ENCODE assay signal across 8 mouse cellular contexts in the genomic region with DNA sequence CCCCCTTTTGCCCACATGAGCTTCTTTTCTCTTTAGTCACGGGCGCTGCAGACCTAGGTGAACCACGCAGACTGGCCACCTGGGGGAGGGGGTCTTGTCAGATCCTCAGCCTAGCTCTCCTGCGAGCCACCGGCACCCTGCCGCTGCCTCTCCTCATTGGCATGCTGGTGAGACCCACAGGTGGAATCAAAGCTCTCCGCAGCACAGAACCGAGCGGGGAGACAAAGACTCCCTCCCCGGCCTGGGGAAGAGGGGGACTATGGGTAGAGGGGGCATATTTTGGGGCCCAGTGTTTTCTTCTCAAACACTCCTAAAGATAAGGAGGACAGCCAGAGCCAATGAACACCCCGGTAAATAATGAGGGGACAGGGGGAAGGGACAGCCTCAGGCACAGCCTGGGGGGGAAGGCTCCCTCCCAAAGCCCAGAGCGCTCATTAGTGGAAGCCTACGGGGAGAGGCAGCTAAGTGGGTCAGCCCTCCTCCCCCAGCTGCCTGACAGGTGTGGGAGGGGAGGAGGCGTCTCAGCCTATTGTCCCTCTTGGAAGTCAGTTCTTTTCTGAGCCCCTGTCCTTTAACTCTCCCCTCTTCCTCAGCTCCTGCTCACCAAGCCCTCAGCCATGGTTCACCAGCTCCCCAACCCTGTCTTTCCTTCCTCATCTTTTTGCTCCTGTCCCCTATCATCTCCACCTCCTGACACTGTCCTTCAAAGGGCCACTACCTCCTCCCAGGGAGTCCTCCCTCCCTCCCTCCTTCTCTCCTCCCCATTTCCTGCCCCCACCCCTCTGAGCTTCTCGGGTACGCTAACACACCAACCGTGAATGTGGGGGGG. TPM values are rescaled to one million over a fixed set of nuclear protein-coding genes. Genes with fewer than 3 reads are reported as not detected.
DNase-seq lines count a peak whose midpoint lies in the region; ATAC-seq and TF ChIP-seq lines count a peak whose summit lies in the region.

No protein-coding gene starts in this region.

- H3K27me3 ChIP-seq in ES-Bruce4 (ENCODE audit: control insufficient read depth, insufficient read depth, low read length, poor library complexity, severe bottlenecking) (no peaks in the 10 kb centered on the region), myocyte (ENCODE audit: control insufficient read depth, insufficient read depth, insufficient read length) (peaks cover 17% of the 10 kb centered on the region)
- H3K27me3 ChIP-seq in hindbrain, embryonic 12.5 days, result no peaks in the 10 kb centered on the region
- 0 out of 2 replicates have a peak, but pooled peaks cover 7% of the 10 kb centered on the region for H3K27me3 ChIP-seq in lung, postnatal 0 days (replicated peaks; ENCODE audit: insufficient read depth, low read length)

- no peak for TF ChIP-seq POLR2A in ES-Bruce4 (IDR thresholded peaks at IDR 0.05; ENCODE audit: insufficient read depth, low read length)
- no peak for TF ChIP-seq POLR2A in myocyte (IDR thresholded peaks at IDR 0.05; ENCODE audit: insufficient read length, low read depth)

- H3K4me3 ChIP-seq in ES-Bruce4 (ENCODE audit: low read depth, low read length), result no peak overlapping the region
- H3K4me3 ChIP-seq in hindbrain, embryonic 12.5 days, result peak overlapping the region; percentile 12; the same call in 1 of the 2 replicates
- no peak overlapping the region for H3K4me3 ChIP-seq in myocyte
- no peak overlapping the region for H3K4me3 ChIP-seq in lung, postnatal 0 days (ENCODE audit: low read depth, low read length)

- peaks cover 9% of the 10 kb centered on the region for H3K4me1 ChIP-seq in ES-Bruce4 (ENCODE audit: control insufficient read depth, insufficient read depth, low read length)
- H3K4me1 ChIP-seq in hindbrain, embryonic 12.5 days, result peaks cover 41% of the 10 kb centered on the region
- peaks cover 14% of the 10 kb centered on the region for H3K4me1 ChIP-seq in lung, postnatal 0 days (ENCODE audit: insufficient read depth, low read depth, low read length)

- DNase-seq in CD4-positive, CD25-positive, alpha-beta regulatory T cell, adult 2 months (ENCODE audit: low read depth, low spot score), result peak; percentile 24
- DNase-seq in ovary, postnatal 10 days (ENCODE audit: low spot score), result no peak
- DNase-seq in left cerebral cortex, postnatal 4 days, result no peak
- DNase-seq in lung, postnatal 0 days (ENCODE audit: low spot score), result no peak

- H3K27ac ChIP-seq in ES-Bruce4 (ENCODE audit: insufficient read depth, low read length), result no peak overlapping the region
- H3K27ac ChIP-seq in hindbrain, embryonic 12.5 days, result peak overlapping the region; percentile 78
- H3K27ac ChIP-seq in lung, postnatal 0 days (ENCODE audit: low read length), result no peak overlapping the region

- no peaks in the 10 kb centered on the region for H3K79me2 ChIP-seq in myocyte (ENCODE audit: control insufficient read depth, insufficient read depth)

- TF ChIP-seq CTCF in ES-Bruce4 (IDR thresholded peaks at IDR 0.05; ENCODE audit: low read depth, low read length), result no peak
- no peak for TF ChIP-seq CTCF in lung, postnatal 0 days (IDR thresholded peaks at IDR 0.05)

- H3K4me2 ChIP-seq in hindbrain, embryonic 12.5 days (replicated peaks), result peak overlapping the region; percentile 44
- peak overlapping the region; percentile 12 for H3K4me2 ChIP-seq in myocyte (ENCODE audit: low read depth)
- H3K4me2 ChIP-seq in lung, postnatal 0 days (replicated peaks; ENCODE audit: low read depth, low read length), result no peak overlapping the region

- 2% methylated on average over 17 of the region's 17 CpGs for WGBS in hindbrain, embryonic 12.5 days
- 20% methylated on average over 17 of the region's 17 CpGs for WGBS in lung, postnatal 0 days

- peaks cover 6% of the 10 kb centered on the region; the same call in 1 of the 2 replicates for H3K36me3 ChIP-seq in ES-Bruce4 (ENCODE audit: control insufficient read depth, insufficient read depth, low read length, poor library complexity, severe bottlenecking)
- H3K36me3 ChIP-seq in hindbrain, embryonic 12.5 days, result peaks cover 18% of the 10 kb centered on the region
- H3K36me3 ChIP-seq in myocyte (ENCODE audit: control insufficient read depth, insufficient read depth), result peaks cover 8% of the 10 kb centered on the region
- peaks cover 10% of the 10 kb centered on the region for H3K36me3 ChIP-seq in lung, postnatal 0 days (ENCODE audit: insufficient read depth, low read length)

- intact Hi-C loops in left cerebral cortex, postnatal 4 days (cut with DNase I), result loop anchor here (5.0 kb wide), 2 partner anchors 38 to 88 kb away; no protein-coding TSS in a partner anchor

- TF ChIP-seq EP300 in ES-Bruce4 (IDR thresholded peaks at IDR 0.05; ENCODE audit: insufficient read depth, low read depth, low read length), result 0 out of 2 replicates have a peak, but pooled peaks have one; percentile 8
- no peak for TF ChIP-seq EP300 in lung, postnatal 0 days (IDR thresholded peaks at IDR 0.05)

- no peaks in the 10 kb centered on the region for H3K9me3 ChIP-seq in ES-Bruce4 (replicated peaks; ENCODE audit: control insufficient read depth, insufficient read depth, low read length, poor library complexity, severe bottlenecking)
- H3K9me3 ChIP-seq in hindbrain, embryonic 12.5 days (replicated peaks), result no peaks in the 10 kb centered on the region
- no peaks in the 10 kb centered on the region for H3K9me3 ChIP-seq in lung, postnatal 0 days (ENCODE audit: low read length)

- no peak overlapping the region for H3ac ChIP-seq in myocyte (ENCODE audit: control insufficient read depth, insufficient read length)

- H3K9ac ChIP-seq in ES-Bruce4 (ENCODE audit: low read depth, poor library complexity, severe bottlenecking), result no peak overlapping the region
- H3K9ac ChIP-seq in hindbrain, embryonic 12.5 days, result peak overlapping the region; percentile 54
- no peak overlapping the region for H3K9ac ChIP-seq in lung, postnatal 0 days (replicated peaks; ENCODE audit: low read depth)

- no peak for ATAC-seq in CD4-positive, CD25-positive, alpha-beta regulatory T cell, adult 4 months
- ATAC-seq in hindbrain, embryonic 12.5 days (ENCODE audit: low FRiP score), result no peak
- no peak for ATAC-seq in lung, postnatal 0 days

TF ChIP-seq in myocyte, 11 proteins besides CTCF, POLR2A, EP300 and RAD21:
- TF ChIP-seq MYOG (IDR thresholded peaks at IDR 0.05; ENCODE audit: control insufficient read depth in 1 of 3, insufficient read depth in 1 of 3, insufficient read length in 2 of 3, low read depth in 2 of 3) (no peak), POLR2AphosphoS2 (IDR thresholded peaks at IDR 0.05; ENCODE audit: insufficient read length, low read depth) (no peak), TCF12 (IDR thresholded peaks at IDR 0.05; ENCODE audit: insufficient read depth, poor library complexity, severe bottlenecking) (no peak)

RNA-seq across cellular contexts. Expression of a gene that starts 25.3 kb away (rescaled TPM):
- polyA plus RNA-seq in CD4-positive, CD25-positive, alpha-beta regulatory T cell, adult 4 months (2017; shearing (Covaris generic)), result not detected
- polyA plus RNA-seq in ES-Bruce4 (2011; ENCODE audit: insufficient read depth, insufficient read length, low read depth, missing spikeins), result 12.3 and 19.0 TPM in 2 replicates
- 26.8 and 28.3 TPM in 2 replicates for polyA plus RNA-seq in hindbrain, embryonic 12.5 days (2016; fragmentation: Nextera tagmentation; extraction: Ambion mirVana)
- polyA plus RNA-seq in myocyte (2012; fragmentation: generic; extraction: Trizol), result 1.4 TPM
- total RNA-seq in left cerebral cortex, postnatal 4 days (2021), result 10 to 100 TPM; 44.6 to 52.6 TPM
- 23.4 and 24.9 TPM in 2 replicates for polyA plus RNA-seq in lung, postnatal 0 days (2015; fragmentation: Nextera tagmentation; extraction: Ambion mirVana)

RNA-seq across cellular contexts. Expression of a gene that starts 35.2 kb away (rescaled TPM):
- 100 to 1,000 TPM; 280 to 324 TPM for polyA plus RNA-seq in CD4-positive, CD25-positive, alpha-beta regulatory T cell, adult 4 months (2017; shearing (Covaris generic))
- polyA plus RNA-seq in ES-Bruce4 (2011; ENCODE audit: insufficient read depth, insufficient read length, low read depth, missing spikeins) (143 and 146 TPM in 2 replicates), myocyte (2012; fragmentation: generic; extraction: Trizol) (37.6 TPM)
- 260 and 271 TPM in 2 replicates for polyA plus RNA-seq in hindbrain, embryonic 12.5 days (2016; fragmentation: Nextera tagmentation; extraction: Ambion mirVana)
- total RNA-seq in left cerebral cortex, postnatal 4 days (2021), result 100 to 1,000 TPM; 194 to 195 TPM
- polyA plus RNA-seq in lung, postnatal 0 days (2015; fragmentation: Nextera tagmentation; extraction: Ambion mirVana), result 119 and 128 TPM in 2 replicates

RNA-seq across cellular contexts. Expression of a gene that starts 56.1 kb away (rescaled TPM):
- polyA plus RNA-seq in CD4-positive, CD25-positive, alpha-beta regulatory T cell, adult 4 months (2017; shearing (Covaris generic)), result 1 to 10 TPM in 1 of 2 experiments, not detected in 1; 1.6 TPM
- polyA plus RNA-seq in ES-Bruce4 (2011; ENCODE audit: insufficient read depth, insufficient read length, low read depth, missing spikeins) (1.5 TPM in 1 of 2 replicates, not detected in the other), myocyte (2012; fragmentation: generic; extraction: Trizol) (not detected)
- polyA plus RNA-seq in hindbrain, embryonic 12.5 days (2016; fragmentation: Nextera tagmentation; extraction: Ambion mirVana), result 1.4 and 2.6 TPM in 2 replicates
- 1 to 10 TPM in 1 of 2 experiments, under 1 TPM in 1; 0.30 to 1.1 TPM for total RNA-seq in left cerebral cortex, postnatal 4 days (2021)
- 0.23 and 0.30 TPM in 2 replicates for polyA plus RNA-seq in lung, postnatal 0 days (2015; fragmentation: Nextera tagmentation; extraction: Ambion mirVana)
